Mouse (Mus musculus) spleen, postnatal 14 days (tissue): ENCODE results near the gene Spint5.
A peak's percentile ranks its signal among the peaks of the same experiment; 100 is the strongest.

ENCODE experiments used
- DNase-seq, 2 experiments: peaks; one replicate each; pipeline ENCODE4 v3.0.0; 2021 to 2022; ENCODE audit warnings: low spot score in 2 of 2

The Spint5 gene

GRCm38 (mm10) chr2:164737377-164738090 is 22.4 kb downstream of the Spint5 start:
- DNase-seq: no peak

GRCm38 (mm10) chr2:164739876-164740275 is 24.8 kb downstream of the Spint5 start:
- DNase-seq: no peak

GRCm38 (mm10) chr2:164744987-164745386 is 29.9 kb downstream of the Spint5 start:
- no peak for DNase-seq

GRCm38 (mm10) chr2:164745843-164746479 is 30.9 kb downstream of the Spint5 start, which contains the start of the genes Wfdc3 and Dnttip1:
Gene Wfdc3, minus strand, starts transcription at chr2:164745931.
Gene Dnttip1, plus strand, starts transcription at chr2:164745983.
- peak; percentile 88 to 93 for DNase-seq

GRCm38 (mm10) chr2:164746693-164747092 is 31.6 kb downstream of the Spint5 start:
- DNase-seq: no peak

- DNase-seq: no peak
Observed at GRCm38 (mm10) chr2:164748191-164748590, 33.1 kb downstream of the Spint5 start.

GRCm38 (mm10) chr2:164748991-164749390 is 33.9 kb downstream of the Spint5 start:
- no peak for DNase-seq

- no peak for DNase-seq
Observed at GRCm38 (mm10) chr2:164752454-164752853, 37.3 kb downstream of the Spint5 start.

- DNase-seq: no peak
Observed at GRCm38 (mm10) chr2:164754105-164754504, 39.0 kb downstream of the Spint5 start.

GRCm38 (mm10) chr2:164754800-164755199 is 39.7 kb downstream of the Spint5 start:
- no peak for DNase-seq

GRCm38 (mm10) chr2:164757841-164758240 is 42.7 kb downstream of the Spint5 start:
- DNase-seq: no peak

GRCm38 (mm10) chr2:164758692-164759091 is 43.6 kb downstream of the Spint5 start:
- DNase-seq: no peak

- no peak for DNase-seq
Observed at GRCm38 (mm10) chr2:164760059-164760833, 45.1 kb downstream of the Spint5 start.

- DNase-seq: peak; percentile 37 to 38
Observed at GRCm38 (mm10) chr2:164761502-164761901, 46.4 kb downstream of the Spint5 start.

- no peak for DNase-seq
Observed at GRCm38 (mm10) chr2:164761971-164762370, 46.9 kb downstream of the Spint5 start.

- DNase-seq: no peak
Observed at GRCm38 (mm10) chr2:164762593-164762992, 47.5 kb downstream of the Spint5 start.

GRCm38 (mm10) chr2:164765841-164766240 is 50.7 kb downstream of the Spint5 start:
- no peak for DNase-seq
